Mouse (Mus musculus): ENCODE results near the gene Mrpl38.
"Not testable (repeated sequence)": the region's sequence is repeated elsewhere in the genome, so short reads cannot be mapped to it uniquely, and the experiment has no call there.

- TF ChIP-seq EP300 (optimal IDR thresholded peaks at IDR 0.05) = not testable (repeated sequence)
- 0 out of 2 replicates have a peak, but pooled peaks have one; percentile 21 for TF ChIP-seq CTCF (IDR thresholded peaks at IDR 0.05; ENCODE audit: low read depth)
Observed at GRCm38 (mm10) chr11:116092959-116093358, 45.7 kb downstream of the Mrpl38 start.
